Mouse (Mus musculus) retina, postnatal 1 day (tissue): Measurements from ENCODE around the gene Mrps7.

ENCODE experiments used
- DNase-seq: peaks from one replicate; pipeline ENCODE4 v3.0.0-alpha.2; 2012

The Mrps7 gene

GRCm38 (mm10) chr11:115603476-115604303 is at the start of gene Mrps7, which contains the start of gene Gga3:
Mrps7 (plus strand) TSS chr11:115603925.
Gga3 (minus strand) TSS chr11:115604051.
- DNase-seq: peak; percentile 94

DNA sequence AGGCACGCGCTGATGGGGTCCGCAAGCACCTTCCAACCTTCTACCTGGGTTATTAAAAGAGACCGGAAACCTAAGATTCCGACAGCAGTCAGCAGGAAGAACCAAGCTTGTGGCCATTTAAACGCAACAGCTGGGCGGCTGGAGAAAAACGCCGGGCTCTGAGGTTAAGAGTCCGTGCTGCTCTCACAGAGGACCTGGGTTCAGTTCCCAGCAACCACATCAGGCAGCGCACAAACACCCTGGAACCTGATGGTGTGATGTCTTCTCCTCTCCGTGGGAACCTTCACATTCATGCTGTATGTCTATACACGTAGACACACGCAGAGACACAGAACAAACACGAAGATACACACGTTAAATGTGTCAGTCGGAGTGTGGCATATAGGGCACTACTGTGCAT is 48.0 kb upstream of the Mrps7 start:
- DNase-seq: no peak

- DNase-seq: peak; percentile 32
Measured at GRCm38 (mm10) chr11:115563406-115563805, 40.3 kb upstream of the Mrps7 start.

- DNase-seq: peak; percentile 97
Measured at GRCm38 (mm10) chr11:115564064-115564809, 39.5 kb upstream of the Mrps7 start, which contains the start of gene Nup85. Nup85 (plus strand) TSS chr11:115564434.

DNA sequence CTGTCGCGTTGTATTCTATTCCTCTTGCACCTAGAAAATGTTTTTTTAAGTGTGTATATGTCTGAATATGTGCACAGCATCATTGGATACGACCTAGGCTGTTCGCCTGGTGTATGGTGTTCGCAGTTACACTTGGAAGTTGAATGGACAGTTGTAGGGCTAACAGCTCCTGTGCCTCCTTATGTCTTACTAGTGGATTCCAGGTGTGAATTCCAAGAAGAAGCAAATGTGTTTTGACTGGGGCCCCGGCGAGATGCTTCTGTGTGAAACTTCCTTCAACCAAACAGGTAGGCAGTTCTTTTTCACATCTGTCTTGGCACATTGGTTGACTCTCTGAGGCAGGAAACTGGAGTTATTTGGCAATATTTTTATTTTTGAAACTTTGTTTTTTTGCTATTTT is 38.8 kb upstream of the Mrps7 start:
- no peak for DNase-seq

GRCm38 (mm10) chr11:115579080-115579479 is 24.6 kb upstream of the Mrps7 start:
- no peak for DNase-seq

GRCm38 (mm10) chr11:115582913-115583606 is 20.7 kb upstream of the Mrps7 start:
- DNase-seq: no peak

DNA sequence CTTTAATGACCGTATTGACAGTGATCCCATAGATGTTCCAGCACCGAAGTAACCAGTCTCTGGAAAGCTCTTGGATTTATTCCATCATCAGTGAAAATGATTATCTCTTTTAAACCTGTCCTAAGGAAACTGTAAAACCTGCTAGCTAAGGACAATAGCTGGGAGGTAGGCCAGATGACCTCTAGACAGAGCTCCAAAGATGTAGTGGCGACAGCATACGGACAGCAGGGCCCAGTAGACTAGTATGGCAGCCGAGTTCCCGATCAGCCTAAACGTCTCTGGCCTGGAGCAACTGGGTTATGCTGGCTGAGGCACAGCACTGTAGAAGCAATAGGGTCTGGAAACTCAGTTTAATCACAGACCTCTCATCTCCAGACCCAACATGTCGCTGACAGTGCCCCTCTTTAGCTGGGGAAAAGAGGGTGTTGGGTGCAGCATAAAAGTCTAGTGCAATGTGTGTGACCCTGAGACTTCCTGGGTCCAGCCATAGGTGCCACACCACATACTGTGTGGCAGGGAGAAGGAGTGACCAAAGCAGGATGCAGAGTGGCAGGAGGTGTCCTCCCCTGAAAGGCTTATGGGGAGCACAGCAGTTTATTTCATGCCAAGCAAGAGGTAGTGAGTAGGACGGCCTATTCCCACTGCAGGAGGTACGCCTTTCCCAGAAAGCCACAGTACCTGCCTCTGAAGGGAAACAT is 19.2 kb upstream of the Mrps7 start:
- DNase-seq: no peak

DNA sequence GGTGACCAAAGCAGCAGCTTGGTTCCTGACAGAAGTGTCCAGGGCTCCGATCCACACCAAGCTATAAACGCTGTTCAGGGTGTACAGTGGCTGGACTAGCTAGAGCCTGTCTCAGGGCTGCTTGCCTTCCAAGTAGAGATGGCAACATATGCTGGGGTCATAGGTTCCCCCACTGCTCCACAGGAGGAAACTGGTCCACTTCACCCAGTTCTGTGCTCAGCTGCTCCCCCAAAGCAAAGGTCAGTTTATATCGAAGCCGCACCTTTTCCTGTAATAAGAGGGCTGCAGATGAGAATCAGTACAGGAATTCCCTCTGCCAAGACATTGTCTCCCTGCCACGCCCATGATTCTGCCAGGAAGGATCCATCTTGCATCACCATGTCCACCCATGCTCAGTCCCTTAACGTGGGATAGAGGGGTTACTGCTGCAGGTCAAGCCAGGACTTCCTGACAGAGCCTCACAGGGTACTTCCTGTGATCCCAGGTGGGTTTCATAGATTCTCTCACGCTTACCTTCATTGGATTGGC is 18.1 kb upstream of the Mrps7 start:
- DNase-seq: no peak

DNA sequence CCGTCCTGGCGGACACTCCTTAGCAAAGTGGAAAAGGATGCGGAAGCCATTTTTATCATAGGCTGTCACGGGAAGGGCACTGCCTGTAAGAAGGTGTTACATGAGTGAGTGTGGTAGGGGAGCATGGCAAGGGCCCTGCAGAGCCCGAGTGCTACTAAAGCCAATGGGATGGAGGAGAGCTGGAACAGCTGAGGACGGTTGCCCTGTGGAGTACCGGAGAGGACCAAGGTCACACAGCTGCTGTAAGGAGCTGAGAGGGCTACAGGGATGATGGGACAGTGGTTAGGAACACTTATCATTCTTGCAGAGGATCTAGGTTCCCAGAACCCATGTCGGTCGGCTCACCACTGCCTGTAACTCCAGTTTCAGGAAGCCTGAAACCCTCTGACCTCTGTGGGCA is 17.3 kb upstream of the Mrps7 start:
- no peak for DNase-seq

DNA sequence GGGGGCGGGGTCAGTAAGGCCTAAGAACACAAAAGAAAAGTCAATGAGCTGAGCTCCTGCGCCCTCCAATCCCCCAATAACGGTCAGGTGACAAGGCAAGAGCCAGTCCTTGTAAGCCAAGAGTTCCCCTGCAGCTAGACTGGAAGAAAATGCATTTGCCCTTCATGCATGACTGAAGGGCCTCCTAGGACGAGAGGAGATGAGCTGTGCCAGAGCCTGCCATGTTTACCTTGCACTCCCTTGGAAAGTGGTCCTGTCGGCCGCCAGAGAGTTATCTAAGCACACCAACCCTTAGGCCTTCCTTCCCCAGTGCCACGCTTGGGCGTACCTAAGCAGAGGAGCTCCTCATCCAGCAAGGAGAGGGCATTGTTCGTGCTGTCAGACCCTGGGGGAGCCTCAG is 15.7 kb upstream of the Mrps7 start:
- no peak for DNase-seq

DNA sequence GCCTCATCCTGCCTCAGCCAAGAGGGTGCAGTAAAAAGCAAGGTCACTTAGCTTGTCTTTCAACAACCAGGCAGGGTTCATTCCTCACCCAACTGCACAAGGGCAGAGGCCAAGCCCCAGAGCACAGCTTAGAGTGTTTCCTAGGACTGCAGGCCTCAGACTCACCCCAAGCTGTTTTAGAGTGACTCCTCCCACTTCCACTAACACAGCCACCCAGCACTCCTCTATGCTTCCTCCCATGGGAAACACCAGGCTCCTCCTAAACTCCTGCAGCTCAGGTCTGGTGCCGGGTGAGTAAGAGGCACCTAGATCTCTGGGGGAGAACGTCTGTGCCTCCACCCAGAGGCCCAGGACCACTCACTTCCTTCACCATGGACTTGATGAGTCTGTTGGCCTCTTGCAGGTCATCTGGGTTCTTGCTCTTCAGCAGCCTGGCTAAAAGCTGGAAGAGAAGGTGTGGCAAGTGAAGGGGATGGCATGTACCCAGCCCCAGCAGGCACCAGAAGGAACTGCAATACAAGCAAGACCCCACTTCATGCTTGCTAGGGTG is 13.1 kb upstream of the Mrps7 start:
- no peak for DNase-seq

DNA sequence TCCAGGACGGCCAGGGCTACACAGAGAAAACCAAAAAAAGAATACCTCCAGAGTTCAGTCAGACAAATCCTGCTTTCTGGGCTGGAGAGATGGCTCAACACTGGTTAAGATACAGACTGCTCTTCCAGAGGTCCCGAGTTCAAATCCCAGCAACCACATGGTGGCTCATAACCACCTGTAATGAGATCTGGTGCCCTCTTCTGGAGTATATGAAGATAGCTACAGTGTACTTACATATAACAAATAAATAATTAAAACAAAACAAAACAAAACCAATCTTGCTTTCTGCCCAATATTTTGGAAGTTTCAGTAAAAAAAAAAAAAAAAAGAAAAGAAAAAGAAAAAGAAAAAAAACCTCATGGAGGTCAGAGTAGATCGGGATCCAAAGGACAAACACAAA is 8.5 kb upstream of the Mrps7 start:
- no peak for DNase-seq

- DNase-seq: no peak
Measured at GRCm38 (mm10) chr11:115598309-115598708, 5.4 kb upstream of the Mrps7 start.

GRCm38 (mm10) chr11:115599722-115600121 is 4.0 kb upstream of the Mrps7 start:
- no peak for DNase-seq

DNA sequence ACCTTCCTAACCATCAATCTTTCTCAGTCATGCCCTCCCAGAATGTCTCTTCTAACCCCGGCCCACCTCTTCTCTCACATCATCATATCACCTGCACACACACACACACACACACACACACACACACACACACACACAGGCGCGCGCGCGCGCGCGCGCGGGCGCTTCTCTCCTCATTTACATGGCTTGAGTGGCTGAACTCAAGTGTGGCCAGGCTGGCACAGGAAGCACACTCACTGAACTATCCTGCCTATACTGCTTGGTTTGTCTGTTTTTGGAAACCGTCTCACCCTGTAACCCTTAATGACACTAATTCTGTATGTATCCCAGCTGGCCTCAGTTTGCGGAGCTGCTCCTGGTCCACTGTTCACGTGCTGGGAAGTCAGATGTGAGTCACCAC is 3.0 kb upstream of the Mrps7 start:
- DNase-seq: no peak

DNA sequence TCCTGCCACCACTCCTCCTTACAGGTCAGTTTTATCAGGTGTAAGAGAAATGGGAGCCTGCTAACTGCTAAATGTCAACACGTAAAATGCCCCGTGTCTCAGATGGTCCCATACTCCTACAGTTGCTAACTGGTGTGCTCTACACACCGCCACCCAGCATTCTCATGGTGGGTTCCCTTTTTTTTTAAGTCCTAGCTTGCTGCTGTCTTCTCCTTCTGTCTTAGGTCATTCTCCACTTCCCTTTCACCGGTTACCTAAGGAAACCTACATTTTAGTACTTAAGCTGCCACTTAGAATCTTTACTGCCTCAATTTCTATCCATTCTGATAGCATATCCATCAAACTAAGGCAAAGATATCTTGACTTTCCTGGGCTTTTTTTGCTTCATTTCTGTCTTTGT is 2.6 kb upstream of the Mrps7 start:
- DNase-seq: no peak

DNA sequence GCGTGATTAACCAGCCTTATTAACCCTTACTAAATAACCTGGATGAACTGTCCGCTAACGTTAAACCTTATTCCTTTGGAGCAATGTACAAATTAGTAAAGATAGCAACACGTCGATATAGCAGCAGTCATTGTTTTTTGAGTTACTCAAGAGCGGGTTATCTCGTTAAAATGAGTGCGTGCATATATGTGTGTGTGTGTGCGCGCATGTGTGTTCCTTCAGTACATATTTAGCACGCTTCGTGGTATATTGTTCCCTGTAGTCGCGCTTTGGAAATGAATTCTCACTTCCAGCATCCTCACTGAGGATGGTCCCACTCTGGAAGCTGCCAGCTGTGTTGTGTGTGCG is 623 bp upstream of the Mrps7 start:
- no peak for DNase-seq

GRCm38 (mm10) chr11:115604304-115604696 is 575 bp downstream of the Mrps7 start:
- no peak for DNase-seq

DNA sequence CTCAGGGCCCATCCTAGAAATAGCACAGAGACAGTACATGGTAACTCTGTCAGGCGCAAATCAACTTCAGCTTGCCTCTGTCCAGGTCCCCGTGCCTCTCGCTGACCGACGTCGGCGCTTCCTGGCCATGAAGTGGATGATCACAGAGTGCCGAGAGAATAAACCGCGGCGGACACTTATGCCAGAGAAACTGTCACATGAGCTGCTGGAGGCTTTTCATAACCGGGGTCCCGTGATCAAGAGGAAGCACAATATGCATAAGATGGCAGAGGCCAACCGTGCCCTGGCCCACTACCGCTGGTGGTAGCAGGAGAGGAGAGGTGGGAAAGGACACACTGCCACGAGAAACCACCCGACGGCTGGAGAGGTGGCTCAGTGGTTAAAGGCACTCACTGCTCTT is 3.0 kb downstream of the Mrps7 start:
- DNase-seq: no peak

GRCm38 (mm10) chr11:115608421-115609399 is 5.0 kb downstream of the Mrps7 start:
- peak; percentile 78 for DNase-seq
